Mouse (Mus musculus) testis, adult 2 months (tissue): ENCODE results near the gene Rsph14.

Experiments used
- CTCF ChIP-seq: fragments of 200-500 bp; IDR thresholded peaks from 2 replicates; pipeline ENCODE4 v1.5.1; 2012; ENCODE audit warnings: low read depth, mild to moderate bottlenecking, inconsistent platforms, low read length, moderate library complexity; ENCODE audit not compliant: control insufficient read depth, insufficient read depth, insufficient replicate concordance
- POLR2A ChIP-seq: fragments of 200-500 bp; IDR thresholded peaks from 2 replicates; pipeline ENCODE4 v1.6.1; 2012; ENCODE audit warnings: low read depth, mild to moderate bottlenecking, inconsistent platforms, low read length, moderate library complexity; ENCODE audit not compliant: control insufficient read depth

- TF ChIP-seq CTCF (no peak; the same call in 1 of the 2 replicates), POLR2A (no peak)
Observed at GRCm38 (mm10) chr10:74939300-74939699, 93.1 kb downstream of the Rsph14 start.
